10 mouse cellular contexts compared by ENCODE assay signal in the genomic region with DNA sequence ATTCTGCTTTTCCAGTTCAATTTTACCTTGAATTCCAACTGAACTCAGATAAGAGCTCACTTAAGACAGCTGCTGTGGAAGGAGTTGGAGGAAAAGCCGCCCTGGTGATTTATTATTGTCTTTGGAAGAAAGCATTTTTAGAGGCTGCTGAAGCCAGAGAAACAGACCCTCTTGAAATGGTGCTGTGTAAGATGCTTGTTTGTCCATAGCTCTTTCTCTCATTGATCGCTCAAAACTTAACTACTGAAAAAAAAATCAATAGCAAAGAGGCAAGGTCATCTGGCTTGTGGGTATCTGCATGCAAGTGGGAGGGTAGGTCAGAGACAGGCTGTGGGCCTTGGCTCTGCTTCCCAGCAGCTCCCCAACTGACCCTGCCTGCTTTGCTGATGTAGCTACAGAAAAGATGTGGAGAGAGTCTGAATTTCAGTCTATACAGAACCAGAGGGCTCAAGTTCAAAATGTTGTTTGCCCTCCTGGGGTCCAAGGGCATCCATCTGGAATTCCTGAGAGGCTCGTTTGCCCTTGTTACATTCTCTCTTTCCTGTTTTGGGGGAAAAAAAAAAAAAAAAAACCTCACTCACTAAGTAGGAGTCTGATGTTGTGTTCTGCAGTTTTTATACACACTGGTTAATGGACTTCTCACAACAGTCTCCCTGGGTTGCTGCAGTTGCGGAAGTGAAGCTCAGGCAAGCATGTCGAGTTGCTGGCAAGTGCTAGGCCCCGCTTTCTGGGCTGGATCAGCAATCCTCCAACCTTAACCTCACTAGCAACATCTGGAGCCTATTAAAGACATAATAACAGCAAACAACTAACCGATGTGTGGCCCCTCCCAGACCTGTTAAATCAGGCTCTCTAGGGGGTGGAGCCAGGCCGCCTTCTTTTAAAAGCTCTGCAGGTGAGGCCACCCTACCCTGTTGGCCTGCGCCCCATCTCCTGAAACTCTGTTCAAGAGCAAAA.
DNase-seq lines count a peak whose midpoint lies in the region; ATAC-seq and TF ChIP-seq lines count a peak whose summit lies in the region.
"Had no signal": no experiment of that assay in that cellular context is flagged by ENCODE, and none has a peak within 500 bp of the region (broad histone marks: within the 10 kb centered on the region; RNA-seq: fewer than 3 reads in every experiment).

No protein-coding gene starts in this region.

- no peak for TF ChIP-seq EP300 in ES-Bruce4 (IDR thresholded peaks at IDR 0.05; ENCODE audit: insufficient read depth, low read depth, low read length)

- intact Hi-C loops in left cerebral cortex, adult 2 months (cut with DNase I), result no loop called here

- H3K9me3 ChIP-seq in ES-Bruce4 (replicated peaks; ENCODE audit: control insufficient read depth, insufficient read depth, low read length, poor library complexity, severe bottlenecking), result no peaks in the 10 kb centered on the region
- no peaks in the 10 kb centered on the region for H3K9me3 ChIP-seq in ES-E14 (ENCODE audit: control insufficient read depth, insufficient read depth, low read depth, low read length)
- H3K9me3 ChIP-seq in hindbrain, postnatal 0 days (ENCODE audit: low read length), result no peaks in the 10 kb centered on the region
- no peaks in the 10 kb centered on the region for H3K9me3 ChIP-seq in limb, embryonic 14.5 days (ENCODE audit: control insufficient read depth, low read length)

- no peak overlapping the region for H3K4me3 ChIP-seq in ES-Bruce4 (ENCODE audit: low read depth, low read length)
- H3K4me3 ChIP-seq in ES-E14 (ENCODE audit: insufficient read depth in 1 of 2, low read depth in 1 of 2, low read length in 2 of 2, poor library complexity in 1 of 2, severe bottlenecking in 1 of 2), result no peak overlapping the region
- H3K4me3 ChIP-seq in hindbrain, postnatal 0 days (ENCODE audit: low read length), result no peak overlapping the region
- H3K4me3 ChIP-seq in limb, embryonic 14.5 days (replicated peaks; ENCODE audit: low read length), result no peak overlapping the region
- no peak overlapping the region for H3K4me3 ChIP-seq in left cerebral cortex, adult 2 months
- H3K4me3 ChIP-seq: megakaryocyte, embryonic 14.5 days had no signal

- H3K27me3 ChIP-seq in ES-Bruce4 (ENCODE audit: control insufficient read depth, insufficient read depth, low read length, poor library complexity, severe bottlenecking), result no peaks in the 10 kb centered on the region
- no peaks in the 10 kb centered on the region for H3K27me3 ChIP-seq in hindbrain, postnatal 0 days (ENCODE audit: insufficient read depth, low read length)
- no peaks in the 10 kb centered on the region for H3K27me3 ChIP-seq in limb, embryonic 14.5 days (ENCODE audit: control insufficient read depth, insufficient read depth, low read length)

- peak overlapping the region; percentile 25; the same call in 1 of the 2 replicates for H3K27ac ChIP-seq in ES-Bruce4 (ENCODE audit: insufficient read depth, low read length)
- no peak overlapping the region for H3K27ac ChIP-seq in ES-E14 (ENCODE audit: insufficient read depth, low read depth, low read length, poor library complexity, severe bottlenecking)
- H3K27ac ChIP-seq in hindbrain, postnatal 0 days, result peak overlapping the region; percentile 23; the same call in 1 of the 2 replicates
- H3K27ac ChIP-seq in limb, embryonic 14.5 days (replicated peaks; ENCODE audit: low read depth, low read length), result peak overlapping the region; percentile 70
- no peak overlapping the region for H3K27ac ChIP-seq in left cerebral cortex, adult 2 months

- H3K9ac ChIP-seq in ES-Bruce4 (ENCODE audit: low read depth, poor library complexity, severe bottlenecking) (no peak overlapping the region), ES-E14 (ENCODE audit: insufficient read depth, low read depth, low read length, poor library complexity, severe bottlenecking) (no peak overlapping the region)
- H3K9ac ChIP-seq in hindbrain, postnatal 0 days (replicated peaks; ENCODE audit: low read length), result no peak overlapping the region
- no peak overlapping the region for H3K9ac ChIP-seq in limb, embryonic 14.5 days (ENCODE audit: low read depth, low read length, severe bottlenecking)

- in situ Hi-C loops in ES-E14 (cut with MboI; ENCODE audit: low sequenced_read_pairs in 2 of 2, unreplicated experiment in 2 of 2), result no loop called here

- 51% methylated on average over 9 of the region's 9 CpGs for WGBS in hindbrain, postnatal 0 days
- 17% methylated on average over 9 of the region's 9 CpGs for WGBS in limb, embryonic 14.5 days

- H3K4me1 ChIP-seq in ES-Bruce4 (ENCODE audit: control insufficient read depth, insufficient read depth, low read length), result peaks cover 2% of the 10 kb centered on the region
- H3K4me1 ChIP-seq in ES-E14 (ENCODE audit: control insufficient read depth in 2 of 2, insufficient read depth in 2 of 2, low read length in 2 of 2, poor library complexity in 1 of 2), result peaks cover 5 to 8% of the 10 kb centered on the region in 2 experiments; a peak in 2 of 4 replicates
- no peaks in the 10 kb centered on the region for H3K4me1 ChIP-seq in hindbrain, postnatal 0 days (ENCODE audit: insufficient read depth, low read length)
- H3K4me1 ChIP-seq in limb, embryonic 14.5 days (ENCODE audit: control insufficient read depth, insufficient read depth, low read length), result peaks cover 25% of the 10 kb centered on the region
- H3K4me1 ChIP-seq: megakaryocyte, embryonic 14.5 days had no signal

- no peak for ATAC-seq in hindbrain, postnatal 0 days
- ATAC-seq in limb, embryonic 14.5 days (ENCODE audit: low FRiP score, low read depth), result peak; percentile 92
- no peak for ATAC-seq in megakaryocyte-erythroid progenitor cell, adult 5-6 weeks (replicated peaks; ENCODE audit: low FRiP score, low TSS enrichment, poor library complexity, severe bottlenecking)
- ATAC-seq in monocyte, adult 5-6 weeks (replicated peaks; ENCODE audit: insufficient number of reproducible peaks, low FRiP score, low TSS enrichment, poor library complexity, severe bottlenecking), result no peak
- no peak for ATAC-seq in inflammation-experienced regulatory T-cells, adult 6 months

- no peak for TF ChIP-seq POLR2A in ES-Bruce4 (IDR thresholded peaks at IDR 0.05; ENCODE audit: insufficient read depth, low read length)
- no peak for TF ChIP-seq POLR2A in limb, embryonic 14.5 days (IDR thresholded peaks at IDR 0.05; ENCODE audit: borderline replicate concordance, extremely low read depth, insufficient read depth, insufficient read length)

- TF ChIP-seq CTCF in ES-Bruce4 (IDR thresholded peaks at IDR 0.05; ENCODE audit: low read depth, low read length), result no peak
- TF ChIP-seq CTCF in hindbrain, postnatal 0 days (IDR thresholded peaks at IDR 0.05; ENCODE audit: low read depth), result no peak
- no peak for TF ChIP-seq CTCF in left cerebral cortex, adult 2 months (IDR thresholded peaks at IDR 0.05)

- H3K4me2 ChIP-seq in hindbrain, postnatal 0 days (ENCODE audit: low read depth, low read length), result no peak overlapping the region
- H3K4me2 ChIP-seq in limb, embryonic 14.5 days (replicated peaks; ENCODE audit: low read depth, low read length, severe bottlenecking), result no peak overlapping the region

- H3K36me3 ChIP-seq in ES-Bruce4 (ENCODE audit: control insufficient read depth, insufficient read depth, low read length, poor library complexity, severe bottlenecking) (no peaks in the 10 kb centered on the region), ES-E14 (ENCODE audit: control insufficient read depth, insufficient read depth, low read length, poor library complexity, severe bottlenecking) (no peaks in the 10 kb centered on the region)
- no peaks in the 10 kb centered on the region for H3K36me3 ChIP-seq in hindbrain, postnatal 0 days (ENCODE audit: insufficient read depth, low read length)
- no peaks in the 10 kb centered on the region for H3K36me3 ChIP-seq in limb, embryonic 14.5 days (ENCODE audit: control insufficient read depth, insufficient read depth, low read length)

- DNase-seq in ES-E14 (ENCODE audit: low read depth, low spot score), result no peak
- DNase-seq in hindbrain, postnatal 0 days (ENCODE audit: low spot score), result no peak
- peak; percentile 83 for DNase-seq in limb, embryonic 14.5 days (ENCODE audit: low spot score)
- DNase-seq in left cerebral cortex, adult 2 months (ENCODE audit: extremely low spot score in 1 of 2, low spot score in 2 of 2), result no peak
- DNase-seq: heart, postnatal 4 days had no signal

TF ChIP-seq in ES-E14, 5 proteins besides CTCF, POLR2A, EP300 and RAD21:
- no peak for TF ChIP-seq MAFK (IDR thresholded peaks at IDR 0.05; ENCODE audit: insufficient read depth, low read depth, low read length)
- TF ChIP-seq HCFC1 (IDR thresholded peaks at IDR 0.05; ENCODE audit: borderline replicate concordance, insufficient read depth, low read length), result no peak
- TF ChIP-seq ZC3H11A (IDR thresholded peaks at IDR 0.05; ENCODE audit: borderline replicate concordance, low read depth, low read length), result no peak
- TF ChIP-seq ZNF384 (IDR thresholded peaks at IDR 0.05; ENCODE audit: low read depth, low read length), result 0 out of 2 replicates have a peak, but pooled peaks have one; percentile 61
- no peak for TF ChIP-seq CHD2 (IDR thresholded peaks at IDR 0.05; ENCODE audit: low read depth, low read length)
TF ChIP-seq in ES-E14: peak in this region for 1.

Comparison
In these comparisons a context has a peak if more than half of its experiments do, and no peak if none do; other contexts are left out.
1. H3K27ac ChIP-seq: peak in ES-Bruce4 (single experiment), hindbrain, postnatal 0 days (single experiment) and limb, embryonic 14.5 days (single experiment); none in ES-E14 (single experiment) and left cerebral cortex, adult 2 months (single experiment).